Mouse (Mus musculus) ES-Bruce4 (cell line): Measurements from ENCODE around the gene Cyp2j12. TPM values are rescaled to one million over a fixed set of nuclear protein-coding genes. Genes with fewer than 3 reads are reported as not detected.
A peak's percentile ranks its signal among the peaks of the same experiment; 100 is the strongest.
"Not testable (repeated sequence)": the region's sequence is repeated elsewhere in the genome, so short reads cannot be mapped to it uniquely, and the experiment has no call there.

Experiments used
- H3K27ac ChIP-seq: 2 replicates; pipeline ENCODE4 v1.5.1; 2012; ENCODE audit warnings: low read length, inconsistent platforms; ENCODE audit not compliant: insufficient read depth
- H3K27me3 ChIP-seq: 2 replicates; pipeline ENCODE4 v1.6.1; 2012; ENCODE audit warnings: mild to moderate bottlenecking, low read length, inconsistent platforms; ENCODE audit not compliant: control insufficient read depth, poor library complexity, insufficient read depth, severe bottlenecking
- H3K36me3 ChIP-seq: 2 replicates; pipeline ENCODE4 v1.6.1; 2012; ENCODE audit warnings: inconsistent platforms, mild to moderate bottlenecking, low read length, moderate library complexity; ENCODE audit not compliant: control insufficient read depth, poor library complexity, insufficient read depth, severe bottlenecking
- H3K4me1 ChIP-seq: one replicate; pipeline ENCODE4 v1.8.1; 2011; ENCODE audit warnings: low read length; ENCODE audit not compliant: control insufficient read depth, insufficient read depth
- H3K4me3 ChIP-seq: 2 replicates; pipeline ENCODE4 v1.5.1; 2011; ENCODE audit warnings: low read depth, mild to moderate bottlenecking, low read length
- H3K9ac ChIP-seq: 2 replicates; pipeline ENCODE4 v1.6.1; 2012; ENCODE audit warnings: low read depth, mild to moderate bottlenecking, inconsistent platforms; ENCODE audit not compliant: poor library complexity, severe bottlenecking
- H3K9me3 ChIP-seq: replicated peaks from 2 replicates; pipeline ENCODE4 v1.6.1; 2012; ENCODE audit warnings: mild to moderate bottlenecking, low read length, inconsistent platforms; ENCODE audit not compliant: control insufficient read depth, poor library complexity, insufficient read depth, severe bottlenecking
- CTCF ChIP-seq: IDR thresholded peaks from one replicate; pipeline ENCODE4 v1.8.1; 2011; ENCODE audit warnings: low read depth, low read length
- EP300 ChIP-seq: IDR thresholded peaks from 2 replicates; pipeline ENCODE4 v1.6.1; 2011; ENCODE audit warnings: low read depth, low read length; ENCODE audit not compliant: insufficient read depth
- POLR2A ChIP-seq: IDR thresholded peaks from one replicate; pipeline ENCODE4 v1.8.1; 2011; ENCODE audit warnings: low read length; ENCODE audit not compliant: insufficient read depth
- polyA plus RNA-seq: library from polyadenylated mRNA; stranded (reverse); fragments of >200 nt; gene quantifications from 2 replicates; pipeline ENCODE4 v1.2.4, GENCODE M21; 2011; ENCODE audit warnings: low read depth; ENCODE audit not compliant: missing spikeins, insufficient read depth, insufficient read length

Gene Cyp2j12
- polyA plus RNA-seq, 1 experiment = not detected

GRCm38 (mm10) chr4:96161575-96161974 lies 20.6 kb upstream of the Cyp2j12 start:
- Histone ChIP-seq H3K9ac (no peak overlapping the region), H3K27me3 (no peaks in the 10 kb centered on the region), H3K27ac (no peak overlapping the region), H3K36me3 (no peaks in the 10 kb centered on the region), H3K4me3 (no peak overlapping the region), H3K9me3 (peaks cover 5% of the 10 kb centered on the region; the same call in 1 of the 2 replicates), H3K4me1 (no peaks in the 10 kb centered on the region)
- TF ChIP-seq POLR2A = no peak
- TF ChIP-seq EP300 = no peak
- TF ChIP-seq CTCF = no peak

- no peak for TF ChIP-seq POLR2A
- no peak for TF ChIP-seq EP300
- TF ChIP-seq CTCF = no peak
- H3K27ac ChIP-seq = no peak overlapping the region
These were observed 1.7 kb downstream of the Cyp2j12 start for GRCm38 (mm10) chr4:96139226-96139625.

GRCm38 (mm10) chr4:96134246-96134645 lies 6.7 kb downstream of the Cyp2j12 start:
- Histone ChIP-seq H3K4me3 (no peak overlapping the region), H3K4me1 (no peaks in the 10 kb centered on the region), H3K27me3 (no peaks in the 10 kb centered on the region), H3K9ac (no peak overlapping the region), H3K36me3 (no peaks in the 10 kb centered on the region), H3K9me3 (no peaks in the 10 kb centered on the region), H3K27ac (no peak overlapping the region)
- TF ChIP-seq POLR2A (no peak), CTCF (no peak), EP300 (no peak)

More at GRCm38 (mm10) chr4:96139226-96139625, 1.7 kb downstream of the Cyp2j12 start:
- Histone ChIP-seq H3K4me1 (no peaks in the 10 kb centered on the region), H3K36me3 (no peaks in the 10 kb centered on the region), H3K4me3 (no peak overlapping the region), H3K27me3 (no peaks in the 10 kb centered on the region), H3K9ac (no peak overlapping the region), H3K9me3 (no peaks in the 10 kb centered on the region)

GRCm38 (mm10) chr4:96096841-96097240 lies 44.1 kb downstream of the Cyp2j12 start:
- Histone ChIP-seq H3K9ac (no peak overlapping the region), H3K4me1 (no peaks in the 10 kb centered on the region), H3K27me3 (no peaks in the 10 kb centered on the region), H3K9me3 (no peaks in the 10 kb centered on the region), H3K4me3 (no peak overlapping the region), H3K36me3 (no peaks in the 10 kb centered on the region), H3K27ac (no peak overlapping the region)
- no peak for TF ChIP-seq CTCF

GRCm38 (mm10) chr4:96091869-96092268 lies 49.1 kb downstream of the Cyp2j12 start:
- Histone ChIP-seq H3K36me3 (no peaks in the 10 kb centered on the region), H3K27ac (no peak overlapping the region), H3K4me1 (no peaks in the 10 kb centered on the region), H3K9ac (no peak overlapping the region), H3K27me3 (no peaks in the 10 kb centered on the region), H3K4me3 (no peak overlapping the region), H3K9me3 (peaks cover 10% of the 10 kb centered on the region)
- TF ChIP-seq CTCF = no peak
- no peak for TF ChIP-seq EP300
- TF ChIP-seq POLR2A = no peak

GRCm38 (mm10) chr4:96089356-96090048 lies 51.5 kb downstream of the Cyp2j12 start:
- peak overlapping the region; percentile 94 for H3K27ac ChIP-seq
- H3K4me1 ChIP-seq, H3K36me3 ChIP-seq, H3K27me3 ChIP-seq, H3K4me3 ChIP-seq, H3K9me3 ChIP-seq, H3K9ac ChIP-seq: not testable (repeated sequence)
